In genomic region chr13:108341585-108341984, GRCm38 (mm10) we compare ENCODE assay signal across 9 mouse cellular contexts. TPM values are rescaled to one million over a fixed set of nuclear protein-coding genes. Genes with fewer than 3 reads are reported as not detected.
A peak's percentile ranks its signal among the peaks of the same experiment; 100 is the strongest.
DNase-seq lines count a peak whose midpoint lies in the region; ATAC-seq and TF ChIP-seq lines count a peak whose summit lies in the region.
"Had no signal": no experiment of that assay in that cellular context is flagged by ENCODE, and none has a peak within 500 bp of the region (broad histone marks: within the 10 kb centered on the region; RNA-seq: fewer than 3 reads in every experiment).

No protein-coding gene starts in this region.

- H3K9ac ChIP-seq in liver, postnatal 0 days (replicated peaks), result no peak overlapping the region

- WGBS in heart, embryonic 10.5 days, result 73% methylated on average over 7 of the region's 7 CpGs
- WGBS in liver, postnatal 0 days (ENCODE audit: insufficient replicate concordance), result 68% methylated on average over 7 of the region's 7 CpGs

- no peak for ATAC-seq in liver, postnatal 0 days

- no peaks in the 10 kb centered on the region for H3K27me3 ChIP-seq in heart, embryonic 10.5 days (ENCODE audit: insufficient read depth, poor library complexity, severe bottlenecking)
- no peaks in the 10 kb centered on the region for H3K27me3 ChIP-seq in liver, postnatal 0 days (ENCODE audit: insufficient read depth, low read length)

- no peak overlapping the region for H3K4me2 ChIP-seq in liver, postnatal 0 days (ENCODE audit: low read depth, low read length)

- TF ChIP-seq CTCF in liver, postnatal 0 days (IDR thresholded peaks at IDR 0.05; ENCODE audit: low read depth), result peak; percentile 44

- H3K4me1 ChIP-seq in heart, embryonic 10.5 days, result no peaks in the 10 kb centered on the region
- 0 out of 2 replicates have a peak, but pooled peaks cover 5% of the 10 kb centered on the region for H3K4me1 ChIP-seq in liver, postnatal 0 days (ENCODE audit: insufficient read depth)
- H3K4me1 ChIP-seq: hindbrain, embryonic 10.5 days had no signal

- no peaks in the 10 kb centered on the region for H3K9me3 ChIP-seq in heart, embryonic 10.5 days
- H3K9me3 ChIP-seq in liver, postnatal 0 days (ENCODE audit: low read length), result no peaks in the 10 kb centered on the region
- H3K9me3 ChIP-seq: hindbrain, embryonic 10.5 days had no signal

- TF ChIP-seq EP300 in liver, postnatal 0 days (IDR thresholded peaks at IDR 0.05; ENCODE audit: low read depth), result no peak

- H3K4me3 ChIP-seq in heart, embryonic 10.5 days, result no peak overlapping the region
- H3K4me3 ChIP-seq in liver, postnatal 0 days (ENCODE audit: low read depth, low read length), result no peak overlapping the region
- H3K4me3 ChIP-seq: hindbrain, embryonic 10.5 days had no signal

- peak; percentile 31 for DNase-seq in heart, embryonic 10.5 days (ENCODE audit: low spot score)
- DNase-seq in heart, adult 9 months (ENCODE audit: low spot score in 2 of 2), result no peak
- DNase-seq in 416B (ENCODE audit: low read depth) (peak; percentile 53), ES-CJ7 (ENCODE audit: low read depth, low spot score) (peak; percentile 32)
- peak; percentile 22 for DNase-seq in liver, postnatal 0 days
- no peak for DNase-seq in embryo, embryonic 9.5 days (ENCODE audit: extremely low spot score)
- no peak for DNase-seq in layer of hippocampus, adult 9-10 months (ENCODE audit: low spot score)
- DNase-seq in frontal cortex, postnatal 14 days (ENCODE audit: low spot score in 2 of 2), result no peak

- no peak overlapping the region for H3K27ac ChIP-seq in heart, embryonic 10.5 days
- no peak overlapping the region for H3K27ac ChIP-seq in liver, postnatal 0 days (ENCODE audit: low read depth)
- H3K27ac ChIP-seq: hindbrain, embryonic 10.5 days had no signal

- no peaks in the 10 kb centered on the region for H3K36me3 ChIP-seq in heart, embryonic 10.5 days
- H3K36me3 ChIP-seq in liver, postnatal 0 days (replicated peaks; ENCODE audit: insufficient read depth, low read length), result no peaks in the 10 kb centered on the region
- H3K36me3 ChIP-seq: hindbrain, embryonic 10.5 days had no signal

RNA-seq across cellular contexts. Expression of gene Depdc1b, which starts 25.5 kb away (rescaled TPM):
- polyA plus RNA-seq in heart, embryonic 10.5 days (2016; fragmentation: Nextera tagmentation; extraction: Ambion mirVana), result 6.5 and 10.0 TPM in 2 replicates
- 5.4 and 6.5 TPM in 2 replicates for polyA plus RNA-seq in liver, postnatal 0 days (2015; fragmentation: Nextera tagmentation; extraction: Ambion mirVana)

Comparison
In these comparisons a context has a peak if more than half of its experiments do, and no peak if none do; other contexts are left out.
1. DNase-seq: peak in heart, embryonic 10.5 days (single experiment), 416B (single experiment), ES-CJ7 (single experiment) and liver, postnatal 0 days (single experiment); none in heart, adult 9 months (0 of 2), embryo, embryonic 9.5 days (single experiment), layer of hippocampus, adult 9-10 months (single experiment) and frontal cortex, postnatal 14 days (0 of 2).